Mouse (Mus musculus): ENCODE data around the gene Scarf1.

GRCm38 (mm10) chr11:75551321-75551720 is 38.0 kb downstream of the Scarf1 start:
- TF ChIP-seq CTCF (IDR thresholded peaks at IDR 0.05 in 2 of 3, conservative IDR thresholded peaks at IDR 0.05 in 1 of 3; ENCODE audit: control insufficient read depth in 1 of 3, insufficient read depth in 1 of 3, low read depth in 2 of 3, low read length in 3 of 3, poor library complexity in 1 of 3, severe bottlenecking in 1 of 3) (no peak), KAT2A (conservative IDR thresholded peaks at IDR 0.05; ENCODE audit: low read depth, low read length) (no peak)

All from MEL (cell line).